10 mouse cellular contexts compared by ENCODE assay signal in genomic region chr11:79192176-79192575, GRCm38 (mm10). TPM values are rescaled to one million over a fixed set of nuclear protein-coding genes. Genes with fewer than 3 reads are reported as not detected.
A peak's percentile ranks its signal among the peaks of the same experiment; 100 is the strongest.
DNase-seq lines count a peak whose midpoint lies in the region; ATAC-seq and TF ChIP-seq lines count a peak whose summit lies in the region.
"Had no signal": no experiment of that assay in that cellular context is flagged by ENCODE, and none has a peak within 500 bp of the region (broad histone marks: within the 10 kb centered on the region; RNA-seq: fewer than 3 reads in every experiment).

No protein-coding gene starts in this region.

- H3K9ac ChIP-seq in lung, postnatal 0 days (replicated peaks; ENCODE audit: low read depth), result no peak overlapping the region
- H3K9ac ChIP-seq: forebrain, embryonic 15.5 days had no signal

- 91% methylated on average over 1 of the region's 1 CpGs for WGBS in thymus, adult 2 months
- WGBS in lung, postnatal 0 days, result 74% methylated on average over 1 of the region's 1 CpGs

- TF ChIP-seq EP300 in lung, postnatal 0 days (IDR thresholded peaks at IDR 0.05), result no peak

- H3K27ac ChIP-seq in gastrocnemius, adult 2 months, result no peak overlapping the region
- no peak overlapping the region for H3K27ac ChIP-seq in thymus, adult 2 months (ENCODE audit: control insufficient read depth, insufficient read depth, low read length)
- H3K27ac ChIP-seq in lung, postnatal 0 days (ENCODE audit: low read length), result no peak overlapping the region
- H3K27ac ChIP-seq: forebrain, embryonic 15.5 days had no signal

- H3K4me1 ChIP-seq in thymus, adult 2 months (replicated peaks; ENCODE audit: control insufficient read depth, insufficient read depth, low read length), result no peaks in the 10 kb centered on the region
- H3K4me1 ChIP-seq in lung, postnatal 0 days (ENCODE audit: insufficient read depth, low read depth, low read length), result no peaks in the 10 kb centered on the region

- no peaks in the 10 kb centered on the region for H3K27me3 ChIP-seq in thymus, adult 2 months (ENCODE audit: control insufficient read depth, insufficient read depth, low read length)
- no peaks in the 10 kb centered on the region for H3K27me3 ChIP-seq in lung, postnatal 0 days (replicated peaks; ENCODE audit: insufficient read depth, low read length)
- H3K27me3 ChIP-seq: forebrain, embryonic 15.5 days had no signal

- no peaks in the 10 kb centered on the region for H3K36me3 ChIP-seq in thymus, adult 2 months (ENCODE audit: control insufficient read depth, insufficient read depth, low read length)
- no peaks in the 10 kb centered on the region for H3K36me3 ChIP-seq in lung, postnatal 0 days (ENCODE audit: insufficient read depth, low read length)
- H3K36me3 ChIP-seq: forebrain, embryonic 15.5 days had no signal

- no peaks in the 10 kb centered on the region for H3K9me3 ChIP-seq in lung, postnatal 0 days (ENCODE audit: low read length)
- H3K9me3 ChIP-seq: forebrain, embryonic 15.5 days had no signal

- no peak for TF ChIP-seq POLR2A in thymus, adult 2 months (IDR thresholded peaks at IDR 0.05; ENCODE audit: control insufficient read depth, extremely low read depth, insufficient read depth, low read length, poor library complexity)

- no peak for ATAC-seq in lung, postnatal 0 days
- no peak for ATAC-seq in frontal cortex, adult (ENCODE audit: low TSS enrichment)
- ATAC-seq: forebrain, embryonic 15.5 days had no signal

- peak; percentile 64 for TF ChIP-seq CTCF in gastrocnemius, adult 2 months (IDR thresholded peaks at IDR 0.05)
- no peak for TF ChIP-seq CTCF in thymus, adult 2 months (IDR thresholded peaks at IDR 0.05; ENCODE audit: borderline replicate concordance, control insufficient read depth, extremely low read depth, insufficient read depth, low read length, poor library complexity)
- peak; percentile 64 for TF ChIP-seq CTCF in lung, postnatal 0 days (IDR thresholded peaks at IDR 0.05)

- intact Hi-C loops in gastrocnemius, adult 2 months (cut with DNase I), result loop anchor here (5.0 kb wide), 2 partner anchors 45 to 160 kb away; partner anchors contain the start of gene Ksr1

- DNase-seq in gastrocnemius, adult 2 months, result no peak
- DNase-seq in gastrocnemius, postnatal 10 days, result no peak
- peak; percentile 43 for DNase-seq in thymus, adult 2 months
- no peak for DNase-seq in thymus, adult 18-20 months
- peak; percentile 16 for DNase-seq in lung, postnatal 0 days (ENCODE audit: low spot score)
- DNase-seq in thymus, postnatal 36 days, result peak; percentile 38 to 42
- DNase-seq in frontal cortex, postnatal 36 days (ENCODE audit: low spot score in 2 of 2), result no peak
- DNase-seq: left cerebral cortex, postnatal 4 days had no signal

- H3K4me3 ChIP-seq in gastrocnemius, adult 2 months, result no peak overlapping the region
- no peak overlapping the region for H3K4me3 ChIP-seq in thymus, adult 2 months (ENCODE audit: control insufficient read depth, insufficient read depth, low read length)
- no peak overlapping the region for H3K4me3 ChIP-seq in lung, postnatal 0 days (ENCODE audit: low read depth, low read length)
- H3K4me3 ChIP-seq: forebrain, embryonic 15.5 days had no signal

- H3K4me2 ChIP-seq in lung, postnatal 0 days (replicated peaks; ENCODE audit: low read depth, low read length), result no peak overlapping the region
- H3K4me2 ChIP-seq: forebrain, embryonic 15.5 days had no signal

RNA-seq across cellular contexts. Expression of gene Ksr1, which starts 46.0 kb away (rescaled TPM):
- 10 to 100 TPM; 92.9 to 98.3 TPM for total RNA-seq in gastrocnemius, adult 2 months (2021)
- total RNA-seq in gastrocnemius, postnatal 10 days (2021), result 100 to 1,000 TPM; 103 to 118 TPM
- 28.1 and 32.7 TPM in 2 replicates for polyA plus RNA-seq in thymus, adult 2 months (2012; rRNA removed)
- 2.3 TPM in 2 replicates for polyA plus RNA-seq in lung, postnatal 0 days (2015; fragmentation: Nextera tagmentation; extraction: Ambion mirVana)

Comparison
In these comparisons a context has a peak if more than half of its experiments do, and no peak if none do; other contexts are left out.
1. DNase-seq: peak in thymus, adult 2 months (single experiment), lung, postnatal 0 days (single experiment) and thymus, postnatal 36 days (2 of 2); none in gastrocnemius, adult 2 months (single experiment), gastrocnemius, postnatal 10 days (single experiment), thymus, adult 18-20 months (0 of 2) and frontal cortex, postnatal 36 days (0 of 2).